Mouse (Mus musculus): ENCODE measurements around the gene Hdhd3. TPM values are rescaled to one million over a fixed set of nuclear protein-coding genes. Genes with fewer than 3 reads are reported as not detected.

The Hdhd3 gene
- polyA plus RNA-seq, 1 experiment from 2014 or later, result 15.5 TPM

GRCm38 (mm10) chr4:62505991-62506390, 2.7 kb upstream of the Hdhd3 start:
- Histone ChIP-seq H3K9me3 (no peaks in the 10 kb centered on the region), H3K4me2 (no peak overlapping the region), H3K36me3 (peaks cover 36% of the 10 kb centered on the region), H3K4me1 (replicated peaks) (peaks cover 10% of the 10 kb centered on the region), H3K27ac (no peak overlapping the region), H3K27me3 (no peaks in the 10 kb centered on the region), H3K9ac (no peak overlapping the region), H3K4me3 (no peak overlapping the region)
- WGBS, result 92% methylated on average over 3 of the region's 3 CpGs
- no peak for ATAC-seq (ENCODE audit: low FRiP score)

- 77% methylated on average over 7 of the region's 7 CpGs for WGBS
- H3K27ac ChIP-seq, result no peak overlapping the region
- no peaks in the 10 kb centered on the region for H3K9me3 ChIP-seq
- no peak overlapping the region for H3K4me2 ChIP-seq
- peaks cover 11% of the 10 kb centered on the region for H3K4me1 ChIP-seq (replicated peaks)
- no peaks in the 10 kb centered on the region for H3K27me3 ChIP-seq
- ATAC-seq (ENCODE audit: low FRiP score), result no peak
- H3K9ac ChIP-seq, result no peak overlapping the region
- H3K36me3 ChIP-seq, result peaks cover 25% of the 10 kb centered on the region
- H3K4me3 ChIP-seq, result no peak overlapping the region
Measured at GRCm38 (mm10) chr4:62502969-62503368, 298 bp downstream of the Hdhd3 start.

DNA sequence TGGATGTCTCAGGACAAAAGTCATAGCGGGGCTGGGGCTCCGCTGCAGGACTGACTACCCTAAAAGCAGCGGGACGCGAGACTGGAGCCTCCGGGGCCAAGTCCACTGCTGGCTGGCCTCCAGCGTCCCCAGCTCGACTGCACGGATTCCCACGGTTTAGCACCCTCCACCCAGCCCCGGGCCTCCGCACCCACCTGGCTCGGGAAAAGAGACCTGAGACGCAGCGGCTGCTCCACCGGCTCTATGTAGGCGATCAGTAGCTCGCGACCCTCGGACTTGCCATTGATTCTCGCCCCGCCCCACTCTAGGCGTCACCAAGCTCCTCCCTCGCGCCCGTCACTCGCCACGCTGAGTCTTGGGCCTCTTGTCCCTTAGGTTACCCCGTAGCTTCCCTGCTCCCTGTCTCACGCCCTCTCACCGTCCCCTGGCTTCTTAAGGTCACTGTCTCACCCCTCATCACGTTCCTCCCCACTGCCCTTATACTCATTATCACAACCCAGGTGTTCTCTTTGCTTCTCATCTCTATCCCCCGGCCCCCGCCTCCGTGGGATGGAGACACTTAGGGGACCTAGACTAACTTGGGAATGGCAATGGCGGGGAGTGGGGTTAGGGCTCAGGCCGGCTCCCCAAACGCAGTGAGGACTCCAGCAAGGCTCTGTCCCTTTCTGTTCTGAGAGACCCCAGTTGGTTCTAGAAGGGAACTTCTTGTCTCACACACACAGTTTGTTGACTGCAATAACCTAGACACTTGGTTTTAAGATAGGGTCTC, 1.1 kb downstream of the Hdhd3 start:
- Histone ChIP-seq H3K9me3 (no peaks in the 10 kb centered on the region), H3K4me3 (peak overlapping the region; percentile 79), H3K4me1 (replicated peaks) (peaks cover 11% of the 10 kb centered on the region), H3K4me2 (peak overlapping the region; percentile 67), H3K27me3 (no peaks in the 10 kb centered on the region), H3K36me3 (peaks cover 28% of the 10 kb centered on the region), H3K9ac (peak overlapping the region; percentile 86), H3K27ac (peak overlapping the region; percentile 78)
- WGBS, result 2% methylated on average over 38 of the region's 38 CpGs
- ATAC-seq (ENCODE audit: low FRiP score), result peak; percentile 95

DNA sequence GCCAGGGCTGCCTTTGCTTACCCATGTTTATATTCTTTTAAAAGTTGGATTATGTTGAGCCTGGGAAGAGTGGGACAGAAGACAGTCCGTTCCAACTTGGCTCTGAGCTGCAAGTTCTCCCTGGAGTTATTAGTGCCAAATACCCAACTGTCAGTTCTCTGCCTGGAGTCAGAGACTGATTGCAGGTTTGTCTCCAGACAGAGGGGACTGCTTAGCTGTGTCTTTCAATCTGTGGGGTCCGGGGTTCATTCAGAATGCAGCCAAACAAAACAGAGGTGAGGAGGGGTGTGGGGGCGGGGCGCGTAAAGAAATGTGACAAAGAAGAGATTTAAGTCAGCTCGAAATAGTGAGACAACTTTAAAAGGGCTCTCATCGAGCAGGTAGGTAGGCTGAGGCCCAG, 1.7 kb downstream of the Hdhd3 start:
- peak overlapping the region; percentile 86 for H3K9ac ChIP-seq
- H3K36me3 ChIP-seq, result peaks cover 34% of the 10 kb centered on the region
- H3K27me3 ChIP-seq, result no peaks in the 10 kb centered on the region
- 3% methylated on average over 7 of the region's 7 CpGs for WGBS
- peak overlapping the region; percentile 67 for H3K4me2 ChIP-seq
- ATAC-seq (ENCODE audit: low FRiP score), result peak; percentile 31
- peaks cover 11% of the 10 kb centered on the region for H3K4me1 ChIP-seq (replicated peaks)
- no peaks in the 10 kb centered on the region for H3K9me3 ChIP-seq
- H3K27ac ChIP-seq, result peak overlapping the region; percentile 78
- H3K4me3 ChIP-seq, result peak overlapping the region; percentile 79

GRCm38 (mm10) chr4:62500799-62501198, 2.5 kb downstream of the Hdhd3 start:
- peaks cover 41% of the 10 kb centered on the region for H3K36me3 ChIP-seq
- H3K27me3 ChIP-seq, result no peaks in the 10 kb centered on the region
- H3K9ac ChIP-seq, result no peak overlapping the region
- H3K4me1 ChIP-seq (replicated peaks), result peaks cover 11% of the 10 kb centered on the region
- H3K4me3 ChIP-seq, result no peak overlapping the region
- H3K4me2 ChIP-seq, result peak overlapping the region; percentile 67
- 94% methylated on average over 4 of the region's 4 CpGs for WGBS
- H3K27ac ChIP-seq, result no peak overlapping the region
- ATAC-seq (ENCODE audit: low FRiP score), result no peak
- H3K9me3 ChIP-seq, result no peaks in the 10 kb centered on the region

DNA sequence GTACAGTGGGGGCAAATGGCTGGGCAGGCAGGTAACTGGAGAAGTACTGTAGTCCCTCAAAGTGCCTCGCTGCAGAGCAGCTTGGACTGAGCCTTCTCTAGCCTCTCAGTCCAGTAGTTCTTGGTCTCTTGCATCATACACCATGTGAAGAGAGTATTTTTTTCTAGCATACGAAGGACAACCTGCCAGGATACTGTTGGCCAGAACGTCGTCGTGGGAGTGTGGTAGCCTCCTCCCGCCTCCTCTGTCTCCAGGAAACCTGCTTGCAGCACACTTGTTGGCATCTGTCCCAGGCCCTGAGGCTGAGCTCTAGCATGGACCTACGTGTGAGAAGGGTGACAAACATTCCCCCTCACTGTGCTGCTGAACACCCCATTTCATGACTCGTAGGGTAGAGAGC, 6.5 kb downstream of the Hdhd3 start:
- Histone ChIP-seq H3K4me1 (replicated peaks) (peaks cover 7% of the 10 kb centered on the region), H3K27ac (no peak overlapping the region), H3K4me3 (no peak overlapping the region), H3K9me3 (no peaks in the 10 kb centered on the region), H3K4me2 (no peak overlapping the region), H3K36me3 (peaks cover 41% of the 10 kb centered on the region), H3K9ac (no peak overlapping the region), H3K27me3 (no peaks in the 10 kb centered on the region)
- WGBS, result 80% methylated on average over 8 of the region's 8 CpGs
- ATAC-seq (ENCODE audit: low FRiP score), result no peak

DNA sequence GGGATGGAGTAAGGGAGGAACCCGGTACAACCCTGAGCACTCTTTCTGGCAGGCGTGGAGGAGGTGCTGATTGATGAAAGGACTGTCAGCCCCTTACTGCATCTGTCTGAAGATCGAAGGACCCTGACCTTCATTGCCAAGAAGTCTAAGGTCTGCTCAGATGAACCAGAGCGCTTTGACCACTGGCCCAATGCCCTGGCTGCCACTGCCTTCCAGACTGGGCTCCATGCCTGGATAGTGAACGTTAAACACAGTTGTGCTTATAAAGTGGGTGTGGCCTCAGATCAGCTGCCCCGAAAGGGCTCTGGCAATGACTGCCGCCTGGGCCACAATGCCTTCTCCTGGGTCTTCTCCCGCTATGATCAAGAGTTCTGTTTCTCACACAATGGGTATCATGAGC, 7.3 kb downstream of the Hdhd3 start:
- H3K36me3 ChIP-seq, result peaks cover 41% of the 10 kb centered on the region
- WGBS, result 87% methylated on average over 8 of the region's 8 CpGs
- H3K9me3 ChIP-seq, result no peaks in the 10 kb centered on the region
- H3K27me3 ChIP-seq, result no peaks in the 10 kb centered on the region
- H3K4me2 ChIP-seq, result no peak overlapping the region
- no peak overlapping the region for H3K27ac ChIP-seq
- no peak overlapping the region for H3K9ac ChIP-seq
- ATAC-seq (ENCODE audit: low FRiP score), result no peak
- H3K4me1 ChIP-seq (replicated peaks), result 0 out of 2 replicates have a peak, but pooled peaks cover under 1% of the 10 kb centered on the region
- H3K4me3 ChIP-seq, result no peak overlapping the region

GRCm38 (mm10) chr4:62494230-62494629, 9.0 kb downstream of the Hdhd3 start:
- H3K27me3 ChIP-seq, result no peaks in the 10 kb centered on the region
- no peak overlapping the region for H3K27ac ChIP-seq
- H3K4me2 ChIP-seq, result no peak overlapping the region
- H3K9me3 ChIP-seq, result no peaks in the 10 kb centered on the region
- no peaks in the 10 kb centered on the region for H3K4me1 ChIP-seq (replicated peaks)
- H3K36me3 ChIP-seq, result peaks cover 33% of the 10 kb centered on the region
- H3K4me3 ChIP-seq, result no peak overlapping the region
- WGBS, result 72% methylated on average over 9 of the region's 9 CpGs
- no peak for ATAC-seq (ENCODE audit: low FRiP score)
- no peak overlapping the region for H3K9ac ChIP-seq

DNA sequence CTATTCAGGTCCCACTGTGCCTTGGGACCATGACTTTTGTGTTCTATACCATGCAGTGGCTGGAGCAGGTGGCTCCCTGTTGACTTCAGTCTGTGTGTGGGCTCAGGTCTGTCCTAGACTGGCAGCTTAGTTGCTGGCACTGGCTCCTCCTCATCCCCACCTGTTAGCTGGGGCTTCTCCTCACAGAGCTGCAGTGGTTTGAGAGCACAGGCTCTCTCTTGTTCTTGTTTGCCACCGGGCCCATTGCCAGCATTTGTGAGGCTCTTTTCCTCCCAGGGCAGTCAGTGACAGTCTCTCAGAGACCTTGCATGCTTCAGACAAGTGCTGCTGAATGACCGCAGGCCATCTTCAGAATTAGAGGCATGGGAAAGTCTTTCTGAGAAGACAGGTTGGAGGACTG, 10.6 kb downstream of the Hdhd3 start:
- H3K4me3 ChIP-seq, result no peak overlapping the region
- no peaks in the 10 kb centered on the region for H3K27me3 ChIP-seq
- H3K36me3 ChIP-seq, result peaks cover 19% of the 10 kb centered on the region
- no peaks in the 10 kb centered on the region for H3K9me3 ChIP-seq
- WGBS, result 81% methylated on average over 2 of the region's 2 CpGs
- H3K4me2 ChIP-seq, result no peak overlapping the region
- H3K4me1 ChIP-seq (replicated peaks), result no peaks in the 10 kb centered on the region
- no peak overlapping the region for H3K9ac ChIP-seq
- ATAC-seq (ENCODE audit: low FRiP score), result no peak
- H3K27ac ChIP-seq, result no peak overlapping the region

GRCm38 (mm10) chr4:62487914-62488313, 15.4 kb downstream of the Hdhd3 start:
- no peaks in the 10 kb centered on the region for H3K36me3 ChIP-seq
- no peak overlapping the region for H3K4me2 ChIP-seq
- no peak overlapping the region for H3K27ac ChIP-seq
- no peak overlapping the region for H3K4me3 ChIP-seq
- no peaks in the 10 kb centered on the region for H3K27me3 ChIP-seq
- no peaks in the 10 kb centered on the region for H3K4me1 ChIP-seq (replicated peaks)
- no peak overlapping the region for H3K9ac ChIP-seq
- ATAC-seq (ENCODE audit: low FRiP score), result no peak
- H3K9me3 ChIP-seq, result no peaks in the 10 kb centered on the region
- WGBS, result 98% methylated on average over 2 of the region's 2 CpGs

- ATAC-seq (ENCODE audit: low FRiP score), result no peak
- Histone ChIP-seq H3K36me3 (no peaks in the 10 kb centered on the region), H3K4me3 (no peak overlapping the region), H3K27me3 (peaks cover 4% of the 10 kb centered on the region), H3K9ac (no peak overlapping the region), H3K4me1 (replicated peaks) (no peaks in the 10 kb centered on the region), H3K4me2 (no peak overlapping the region), H3K9me3 (no peaks in the 10 kb centered on the region), H3K27ac (no peak overlapping the region)
- 96% methylated on average over 5 of the region's 5 CpGs for WGBS
Measured at GRCm38 (mm10) chr4:62487172-62487571, 16.1 kb downstream of the Hdhd3 start.

DNA sequence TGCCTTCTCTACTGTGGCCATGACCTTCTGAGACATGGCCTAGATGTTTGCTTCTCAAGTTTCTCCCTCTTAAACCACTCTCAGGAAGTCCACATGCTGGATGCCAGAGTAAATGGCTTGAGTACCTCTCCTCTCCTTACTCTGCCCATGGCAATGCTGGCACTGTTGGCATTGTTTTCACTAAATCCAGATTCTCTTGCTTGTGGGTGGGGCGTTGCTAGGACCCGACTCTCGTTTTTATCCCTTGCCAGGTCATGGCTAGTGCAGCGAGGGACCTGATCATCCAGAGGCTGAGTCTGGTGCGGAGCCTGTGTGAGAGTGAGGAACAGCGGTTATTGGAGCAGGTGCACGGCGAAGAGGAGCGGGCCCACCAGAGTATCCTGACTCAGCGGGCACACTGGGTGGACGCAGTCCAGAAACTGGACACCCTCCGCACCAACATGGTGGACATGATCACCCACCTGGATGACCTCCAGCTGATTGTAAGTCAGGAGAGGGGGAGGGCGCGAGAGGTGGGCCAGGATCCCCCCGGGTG, 17.0 kb downstream of the Hdhd3 start:
- no peaks in the 10 kb centered on the region for H3K4me1 ChIP-seq (replicated peaks)
- peaks cover 14% of the 10 kb centered on the region for H3K27me3 ChIP-seq
- no peak for ATAC-seq (ENCODE audit: low FRiP score)
- no peak overlapping the region for H3K27ac ChIP-seq
- no peaks in the 10 kb centered on the region for H3K9me3 ChIP-seq
- H3K36me3 ChIP-seq, result no peaks in the 10 kb centered on the region
- no peak overlapping the region for H3K4me3 ChIP-seq
- no peak overlapping the region for H3K4me2 ChIP-seq
- H3K9ac ChIP-seq, result no peak overlapping the region
- WGBS, result 93% methylated on average over 15 of the region's 15 CpGs

Measured in hindbrain, embryonic 13.5 days (tissue).